Mouse (Mus musculus) lung, embryonic 14.5 days (tissue): ENCODE results near the gene Gm9508. TPM values are rescaled to one million over a fixed set of nuclear protein-coding genes. Genes with fewer than 3 reads are reported as not detected.

Experiments
- ATAC-seq: fragments of 200-750 bp; cut with Nextera tagmentation; 2 replicates; pipeline ENCODE4 v1.8.0; 2017; ENCODE audit warnings: mild to moderate bottlenecking, moderate TSS enrichment, moderate library complexity; ENCODE audit not compliant: insufficient read depth
- DNase-seq: peaks from one replicate; pipeline ENCODE4 v3.0.0-alpha.2; 2015
- H3K27ac ChIP-seq: fragments of 300-500 bp; sonication (generic); 2 replicates; pipeline ENCODE4 v1.5.1; 2014; ENCODE audit warnings: low read depth, mild to moderate bottlenecking, moderate library complexity
- H3K27me3 ChIP-seq: fragments of 300-500 bp; sonication (generic); 2 replicates; pipeline ENCODE4 v1.6.1; 2014; ENCODE audit warnings: low read length, control low read depth; ENCODE audit not compliant: insufficient read depth
- H3K36me3 ChIP-seq: fragments of 300-500 bp; sonication (generic); 2 replicates; pipeline ENCODE4 v1.6.1; 2014; ENCODE audit warnings: control low read depth; ENCODE audit not compliant: insufficient read depth
- H3K4me1 ChIP-seq: fragments of 300-500 bp; sonication (generic); 2 replicates; pipeline ENCODE4 v1.6.1; 2014; ENCODE audit warnings: antibody characterized with exemption, control low read depth; ENCODE audit not compliant: insufficient read depth
- H3K4me2 ChIP-seq: fragments of 300-500 bp; sonication (generic); 2 replicates; pipeline ENCODE4 v1.6.1; 2014; ENCODE audit warnings: mild to moderate bottlenecking
- H3K4me3 ChIP-seq: fragments of 300-500 bp; sonication (generic); 2 replicates; pipeline ENCODE4 v1.5.1; 2014; ENCODE audit warnings: low read depth, low read length
- H3K9ac ChIP-seq: fragments of 300-500 bp; sonication (generic); 2 replicates; pipeline ENCODE4 v1.6.1; 2014
- H3K9me3 ChIP-seq: fragments of 300-500 bp; sonication (generic); 2 replicates; pipeline ENCODE4 v1.6.1; 2016; ENCODE audit warnings: low read depth, low read length, control low read depth
- CTCF ChIP-seq: IDR thresholded peaks from 2 replicates; pipeline ENCODE4 v1.5.1; 2016; ENCODE audit warnings: antibody characterized with exemption, low read depth
- WGBS: fragments of 180-500 bp; shearing (Covaris S2); extraction: QIAGEN DNeasy Blood & Tissue Kit; methylation state at CpG from one replicate; pipeline ENCODE4 v1.1.7; 2014; 5-methylcytosine and 5-hydroxymethylcytosine counted together
- polyA plus RNA-seq: library from polyadenylated mRNA; unstranded; fragments of >200 nt; fragmentation: Nextera tagmentation; extraction: Ambion mirVana; gene quantifications from 2 replicates; pipeline ENCODE4 v1.2.1, GENCODE M21; 2014

Gene Gm9508
- polyA plus RNA-seq, 1 experiment from 2014 or later = not detected

GRCm38 (mm10) chr10:77670710-77671109 is 26.3 kb downstream of the Gm9508 start:
- DNase-seq (no peak), ATAC-seq (no peak)
- H3K36me3 ChIP-seq = no peaks in the 10 kb centered on the region
- no peaks in the 10 kb centered on the region for H3K9me3 ChIP-seq
- no peak for TF ChIP-seq CTCF
- H3K9ac ChIP-seq = no peak overlapping the region
- no peaks in the 10 kb centered on the region for H3K27me3 ChIP-seq
- no peak overlapping the region for H3K4me3 ChIP-seq
- no peak overlapping the region for H3K4me2 ChIP-seq
- H3K4me1 ChIP-seq = no peaks in the 10 kb centered on the region
- no peak overlapping the region for H3K27ac ChIP-seq
- 59% methylated on average over 4 of the region's 4 CpGs for WGBS

GRCm38 (mm10) chr10:77667402-77667801 is 29.6 kb downstream of the Gm9508 start:
- no peak for TF ChIP-seq CTCF
- Histone ChIP-seq H3K4me3 (no peak overlapping the region), H3K4me2 (no peak overlapping the region), H3K4me1 (no peaks in the 10 kb centered on the region), H3K27ac (no peak overlapping the region), H3K27me3 (no peaks in the 10 kb centered on the region), H3K9ac (no peak overlapping the region), H3K36me3 (no peaks in the 10 kb centered on the region), H3K9me3 (no peaks in the 10 kb centered on the region)
- ATAC-seq (no peak), DNase-seq (no peak)
- WGBS = 75% methylated on average over 4 of the region's 4 CpGs

DNA sequence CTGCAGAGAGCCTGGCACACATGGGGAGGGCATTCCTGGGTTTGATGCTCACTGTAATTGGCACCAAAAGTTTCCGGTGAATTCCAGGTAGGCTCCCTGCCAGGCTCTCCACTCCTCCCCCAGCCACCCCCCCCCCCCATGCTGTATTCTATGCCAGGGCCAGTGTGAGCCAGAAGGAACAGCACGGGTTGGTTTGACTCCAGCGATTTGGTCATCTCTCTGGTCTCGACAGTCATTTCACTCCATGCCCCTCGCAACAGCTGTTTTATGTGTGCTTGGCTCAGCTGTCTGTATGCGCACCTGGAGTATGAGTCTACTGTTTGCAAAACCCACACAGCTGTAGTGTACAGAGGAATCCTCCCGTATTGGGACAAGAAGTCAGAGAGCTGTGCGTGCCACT is 30.7 kb downstream of the Gm9508 start:
- H3K4me2 ChIP-seq = no peak overlapping the region
- WGBS = 61% methylated on average over 8 of the region's 8 CpGs

DNA sequence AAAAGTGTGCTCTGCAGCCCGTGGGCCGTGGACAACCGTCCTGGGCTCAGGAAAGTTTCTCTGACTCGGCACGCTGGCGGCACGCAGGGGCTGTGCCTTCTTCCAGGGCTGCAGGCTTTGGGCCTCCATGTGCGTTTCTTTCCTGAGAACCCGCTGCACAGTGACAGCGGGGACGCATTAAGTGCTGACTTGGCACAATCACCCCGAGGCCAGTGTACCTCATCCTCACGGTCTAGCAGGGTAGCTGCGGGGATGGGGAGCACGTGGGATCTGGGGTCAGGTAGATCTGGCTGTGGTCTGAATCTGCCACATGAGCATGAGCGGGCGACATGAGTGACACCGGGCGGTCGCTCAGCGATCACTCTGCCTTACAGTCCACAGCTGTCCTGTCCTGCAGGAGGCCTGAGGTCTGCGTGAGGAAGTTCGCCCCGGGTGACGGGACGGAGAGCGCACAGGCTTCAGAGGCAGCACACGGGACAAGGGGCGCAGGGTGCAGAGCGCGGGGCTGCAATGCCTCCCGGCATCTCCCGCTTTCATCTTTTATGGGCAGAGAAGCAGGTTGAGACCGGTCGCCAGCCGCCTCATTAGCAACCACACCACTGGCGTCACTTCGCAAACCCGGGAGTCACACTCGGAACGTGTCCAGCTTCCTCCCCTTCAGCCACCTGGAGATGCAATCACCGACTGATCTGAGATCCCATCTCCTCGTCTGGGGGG is 32.9 kb downstream of the Gm9508 start:
- TF ChIP-seq CTCF = no peak
- ATAC-seq = no peak
- no peak overlapping the region for H3K27ac ChIP-seq
- H3K4me3 ChIP-seq = no peak overlapping the region
- no peaks in the 10 kb centered on the region for H3K4me1 ChIP-seq
- H3K4me2 ChIP-seq = 0 out of 2 replicates have a peak overlapping the region, but pooled peaks have one; percentile 15
- no peak overlapping the region for H3K9ac ChIP-seq
- H3K9me3 ChIP-seq = no peaks in the 10 kb centered on the region
- H3K27me3 ChIP-seq = no peaks in the 10 kb centered on the region
- WGBS = 31% methylated on average over 43 of the region's 43 CpGs
- no peaks in the 10 kb centered on the region for H3K36me3 ChIP-seq
- no peak for DNase-seq

More for the DNA sequence above, 30.7 kb downstream of the Gm9508 start:
- no peaks in the 10 kb centered on the region for H3K27me3 ChIP-seq
- no peaks in the 10 kb centered on the region for H3K36me3 ChIP-seq
- DNase-seq = no peak
- H3K4me1 ChIP-seq = no peaks in the 10 kb centered on the region
- TF ChIP-seq CTCF = no peak
- H3K9me3 ChIP-seq = no peaks in the 10 kb centered on the region
- no peak overlapping the region for H3K4me3 ChIP-seq
- no peak overlapping the region for H3K27ac ChIP-seq
- ATAC-seq = no peak
- no peak overlapping the region for H3K9ac ChIP-seq

DNA sequence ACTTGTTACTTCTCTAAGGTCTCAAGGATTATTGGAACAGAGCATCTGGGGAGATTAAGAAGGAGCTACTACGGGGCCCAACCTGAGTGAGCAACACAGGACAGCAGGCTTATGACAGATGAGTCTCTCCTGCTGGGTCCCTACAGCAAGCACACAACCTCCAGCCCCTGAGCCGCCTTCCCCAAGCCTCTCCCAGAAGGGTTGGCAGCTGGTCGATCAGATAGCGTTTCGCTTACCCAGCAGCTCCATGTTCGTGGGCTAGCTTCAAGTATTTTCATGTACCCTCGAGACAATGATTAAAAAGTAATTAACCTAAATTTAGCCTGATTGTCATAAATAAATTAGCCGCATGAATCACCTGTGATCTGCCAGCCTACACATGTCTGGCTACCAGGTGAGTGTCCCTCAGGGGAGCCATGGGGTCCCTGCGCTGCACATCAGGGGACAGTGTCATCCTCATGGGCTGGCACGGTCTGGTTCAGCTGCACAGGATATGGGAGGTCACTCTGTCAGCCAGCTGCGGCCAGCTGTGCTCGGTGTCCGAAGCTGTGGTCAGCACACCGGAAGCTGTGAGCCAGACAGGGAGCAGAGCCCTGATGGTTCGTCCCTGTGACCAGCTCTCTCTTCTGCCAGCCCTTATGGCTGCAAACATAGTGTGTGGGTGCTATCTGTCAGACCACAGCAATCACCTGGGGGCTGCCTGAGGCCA is 38.6 kb downstream of the Gm9508 start:
- no peaks in the 10 kb centered on the region for H3K36me3 ChIP-seq
- no peak for TF ChIP-seq CTCF
- no peak overlapping the region for H3K4me3 ChIP-seq
- WGBS = 43% methylated on average over 15 of the region's 15 CpGs
- DNase-seq (peak; percentile 72), ATAC-seq (peak; percentile 80; the same call in 1 of the 2 replicates)
- no peak overlapping the region for H3K27ac ChIP-seq
- H3K4me1 ChIP-seq = 0 out of 2 replicates have a peak, but pooled peaks cover 7% of the 10 kb centered on the region
- H3K27me3 ChIP-seq = no peaks in the 10 kb centered on the region
- H3K9ac ChIP-seq = no peak overlapping the region
- no peaks in the 10 kb centered on the region for H3K9me3 ChIP-seq
- H3K4me2 ChIP-seq = no peak overlapping the region

- Histone ChIP-seq H3K27me3 (no peaks in the 10 kb centered on the region), H3K27ac (no peak overlapping the region), H3K36me3 (no peaks in the 10 kb centered on the region), H3K4me2 (no peak overlapping the region), H3K9me3 (no peaks in the 10 kb centered on the region), H3K9ac (no peak overlapping the region), H3K4me3 (no peak overlapping the region), H3K4me1 (no peaks in the 10 kb centered on the region)
- ATAC-seq = no peak
- WGBS = 86% methylated on average over 9 of the region's 9 CpGs
- DNase-seq = no peak
- TF ChIP-seq CTCF = no peak
These were observed 45.0 kb downstream of the Gm9508 start for GRCm38 (mm10) chr10:77652046-77652445.

- Histone ChIP-seq H3K9ac (no peak overlapping the region), H3K36me3 (peaks cover 38% of the 10 kb centered on the region), H3K4me3 (no peak overlapping the region), H3K9me3 (no peaks in the 10 kb centered on the region), H3K27ac (no peak overlapping the region), H3K4me1 (no peaks in the 10 kb centered on the region), H3K4me2 (no peak overlapping the region), H3K27me3 (no peaks in the 10 kb centered on the region)
- DNase-seq (no peak), ATAC-seq (no peak)
- WGBS = 79% methylated on average over 8 of the region's 8 CpGs
- TF ChIP-seq CTCF = no peak
These were observed 49.1 kb downstream of the Gm9508 start for GRCm38 (mm10) chr10:77647901-77648300.
